Mouse (Mus musculus) midbrain, embryonic 12.5 days (tissue): Measurements from ENCODE around the gene Dpm2. TPM values are rescaled to one million over a fixed set of nuclear protein-coding genes. Genes with fewer than 3 reads are reported as not detected.
A peak's percentile ranks its signal among the peaks of the same experiment; 100 is the strongest.

Experiments
- ATAC-seq: fragments of 200-750 bp; cut with Nextera tagmentation; 2 replicates; pipeline ENCODE4 v1.8.0; 2017; ENCODE audit warnings: low read depth, moderate TSS enrichment, moderate library complexity; ENCODE audit not compliant: low FRiP score
- H3K27ac ChIP-seq: fragments of 300-500 bp; sonication (generic); replicated peaks from 2 replicates; pipeline ENCODE4 v1.5.1; 2016; ENCODE audit warnings: mild to moderate bottlenecking
- H3K27me3 ChIP-seq: fragments of 300-500 bp; sonication (generic); 2 replicates; pipeline ENCODE4 v1.6.1; 2016; ENCODE audit warnings: mild to moderate bottlenecking
- H3K36me3 ChIP-seq: fragments of 300-500 bp; sonication (generic); 2 replicates; pipeline ENCODE4 v1.6.1; 2016
- H3K4me1 ChIP-seq: fragments of 300-500 bp; sonication (generic); 2 replicates; pipeline ENCODE4 v1.6.1; 2016
- H3K4me2 ChIP-seq: fragments of 300-500 bp; sonication (generic); replicated peaks from 2 replicates; pipeline ENCODE4 v1.6.1; 2016; ENCODE audit warnings: mild to moderate bottlenecking, moderate library complexity
- H3K4me3 ChIP-seq: fragments of 300-500 bp; sonication (generic); 2 replicates; pipeline ENCODE4 v1.5.1; 2016; ENCODE audit warnings: mild to moderate bottlenecking
- H3K9ac ChIP-seq: fragments of 300-500 bp; sonication (generic); replicated peaks from 2 replicates; pipeline ENCODE4 v1.6.1; 2016; ENCODE audit warnings: mild to moderate bottlenecking, moderate library complexity
- H3K9me3 ChIP-seq: fragments of 300-500 bp; sonication (generic); 2 replicates; pipeline ENCODE4 v1.6.1; 2016; ENCODE audit warnings: mild to moderate bottlenecking
- WGBS: fragments of 180-500 bp; shearing (Covaris S2); methylation state at CpG from one replicate; pipeline ENCODE4 v1.1.7; 2016; 5-methylcytosine and 5-hydroxymethylcytosine counted together
- polyA plus RNA-seq: library from polyadenylated mRNA; unstranded; fragments of >200 nt; fragmentation: Nextera tagmentation; extraction: Ambion mirVana; gene quantifications from 2 replicates; pipeline ENCODE4 v1.2.1, GENCODE M21; 2016

The Dpm2 gene
- polyA plus RNA-seq, 1 experiment from 2014 or later, result 109 TPM

DNA sequence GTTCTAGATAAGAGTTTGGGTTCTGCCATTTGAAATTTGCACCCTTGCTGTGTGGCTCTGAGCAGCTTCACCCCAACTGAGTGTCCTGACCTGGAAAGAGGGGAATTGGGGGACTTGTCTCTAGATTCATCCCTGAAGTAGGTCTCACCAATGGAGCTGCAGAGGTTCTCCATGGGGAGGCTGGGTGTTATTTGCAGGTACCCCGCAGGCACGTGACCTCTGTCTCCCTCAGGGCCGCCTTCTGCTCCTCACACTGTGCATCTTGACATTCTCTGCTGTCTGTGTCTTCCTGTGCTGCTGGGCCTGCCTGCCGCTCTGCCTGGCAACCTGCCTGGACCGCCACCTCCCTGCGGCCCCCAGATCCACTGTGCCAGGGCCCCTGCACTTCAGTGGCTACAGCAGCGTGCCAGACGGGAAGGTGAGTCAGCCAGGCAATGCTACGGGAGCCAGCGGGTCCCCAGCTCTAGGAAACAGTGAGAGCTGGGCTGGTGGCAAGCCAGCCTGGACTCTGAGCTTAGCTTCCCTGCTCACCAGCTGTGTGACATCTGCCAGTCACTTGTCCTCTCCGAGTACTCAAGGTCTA, 18.6 kb downstream of the Dpm2 start:
- Histone ChIP-seq H3K27ac (no peak overlapping the region), H3K4me3 (no peak overlapping the region), H3K9ac (no peak overlapping the region), H3K36me3 (peaks cover 3% of the 10 kb centered on the region; the same call in 1 of the 2 replicates), H3K4me2 (no peak overlapping the region), H3K9me3 (no peaks in the 10 kb centered on the region), H3K27me3 (peaks cover 3% of the 10 kb centered on the region; the same call in 1 of the 2 replicates), H3K4me1 (peaks cover 21% of the 10 kb centered on the region)
- 78% methylated on average over 11 of the region's 11 CpGs for WGBS
- ATAC-seq, result no peak

DNA sequence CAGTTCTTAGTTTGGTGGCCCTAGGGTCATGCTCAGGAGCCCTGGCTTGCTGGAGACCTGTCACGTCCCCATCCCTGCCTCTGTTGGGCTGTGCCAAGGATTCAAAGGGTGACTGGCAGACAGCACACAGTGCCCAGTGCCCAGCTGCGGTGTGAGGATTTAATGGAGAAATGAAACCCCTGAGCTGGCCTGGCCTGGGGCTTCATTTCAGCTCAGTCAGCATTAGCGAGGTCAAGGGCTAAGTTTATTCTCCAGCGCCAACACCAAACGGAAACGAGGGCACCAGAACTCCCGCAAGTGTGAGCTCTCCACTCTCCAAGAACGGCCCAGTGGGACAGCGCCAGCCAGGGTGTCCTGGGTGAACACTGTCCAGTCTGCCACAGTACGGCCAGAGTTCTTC, 19.6 kb downstream of the Dpm2 start:
- H3K4me2 ChIP-seq, result no peak overlapping the region
- no peak for ATAC-seq
- 85% methylated on average over 10 of the region's 10 CpGs for WGBS
- no peak overlapping the region for H3K4me3 ChIP-seq
- no peak overlapping the region for H3K27ac ChIP-seq
- no peaks in the 10 kb centered on the region for H3K9me3 ChIP-seq
- peaks cover 5% of the 10 kb centered on the region; the same call in 1 of the 2 replicates for H3K36me3 ChIP-seq
- H3K27me3 ChIP-seq, result peaks cover under 1% of the 10 kb centered on the region; the same call in 1 of the 2 replicates
- H3K4me1 ChIP-seq, result peaks cover 21% of the 10 kb centered on the region
- no peak overlapping the region for H3K9ac ChIP-seq

DNA sequence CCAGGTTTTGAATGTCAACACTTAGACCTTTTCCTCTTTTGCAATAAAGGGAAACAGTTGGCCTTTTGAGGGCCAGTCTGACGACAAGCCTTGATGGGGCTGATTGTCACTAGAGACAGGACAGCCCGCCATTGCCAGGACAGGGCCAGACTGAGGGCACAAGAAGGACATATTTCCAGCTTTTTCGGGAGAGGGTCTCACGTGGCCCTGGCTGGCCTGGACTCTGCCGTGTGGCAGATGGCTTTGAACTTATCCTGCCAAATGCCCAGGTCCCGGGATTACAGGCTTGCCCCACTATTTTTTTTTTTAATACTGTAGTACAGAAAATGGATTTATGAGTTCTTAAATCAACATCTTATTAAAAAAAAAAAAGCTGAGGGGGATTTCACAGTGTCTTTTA, 20.6 kb downstream of the Dpm2 start:
- no peaks in the 10 kb centered on the region for H3K9me3 ChIP-seq
- H3K27me3 ChIP-seq, result no peaks in the 10 kb centered on the region; the same call in 1 of the 2 replicates
- no peak overlapping the region for H3K4me3 ChIP-seq
- H3K9ac ChIP-seq, result no peak overlapping the region
- H3K4me1 ChIP-seq, result peaks cover 21% of the 10 kb centered on the region
- no peak overlapping the region for H3K27ac ChIP-seq
- no peak overlapping the region for H3K4me2 ChIP-seq
- 82% methylated on average over 6 of the region's 6 CpGs for WGBS
- peaks cover 5% of the 10 kb centered on the region; the same call in 1 of the 2 replicates for H3K36me3 ChIP-seq
- ATAC-seq, result no peak

DNA sequence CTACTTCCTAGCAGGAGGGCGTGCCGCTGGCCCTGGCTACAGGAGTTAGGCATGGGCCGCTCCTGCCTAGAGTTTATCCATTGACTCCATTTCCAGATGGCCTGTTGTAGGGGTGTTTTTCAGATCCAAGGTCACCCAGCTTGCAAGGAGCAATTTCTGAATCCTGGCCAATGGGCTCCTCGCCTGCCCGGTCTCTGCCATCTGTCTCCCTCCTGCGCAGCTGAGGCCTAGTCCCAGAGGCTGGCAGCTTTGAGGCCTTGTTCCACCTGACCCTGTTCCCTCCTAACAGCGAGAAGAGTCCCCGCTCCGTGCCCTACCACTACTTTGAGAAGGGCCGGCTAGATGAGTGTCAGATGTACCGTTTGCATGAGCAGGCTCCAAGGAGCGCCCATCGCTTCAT, 26.1 kb downstream of the Dpm2 start:
- Histone ChIP-seq H3K4me3 (no peak overlapping the region), H3K36me3 (peaks cover 9% of the 10 kb centered on the region; the same call in 1 of the 2 replicates), H3K27me3 (no peaks in the 10 kb centered on the region), H3K9ac (no peak overlapping the region), H3K4me2 (no peak overlapping the region), H3K9me3 (no peaks in the 10 kb centered on the region), H3K27ac (no peak overlapping the region), H3K4me1 (no peaks in the 10 kb centered on the region)
- ATAC-seq, result no peak
- 86% methylated on average over 13 of the region's 13 CpGs for WGBS

DNA sequence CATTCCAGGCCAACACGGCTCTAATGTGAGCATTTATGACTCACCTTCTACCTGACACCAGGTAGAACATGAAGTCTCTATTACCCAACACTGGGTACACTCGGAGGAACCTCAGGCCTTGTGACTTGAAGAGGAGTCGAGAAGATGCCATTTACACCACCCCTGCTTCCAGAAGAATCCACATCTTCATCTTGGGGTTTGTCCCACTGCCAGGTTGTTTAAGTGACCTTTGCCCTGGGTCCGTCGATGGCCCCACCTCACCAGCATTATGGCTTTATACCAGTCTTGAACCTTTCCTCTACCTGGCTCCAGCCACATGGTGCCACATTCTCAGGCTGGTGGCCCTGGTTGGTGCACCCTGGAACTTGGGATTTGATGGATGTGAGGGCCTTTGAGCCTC, 26.6 kb downstream of the Dpm2 start:
- H3K9me3 ChIP-seq, result no peaks in the 10 kb centered on the region
- H3K9ac ChIP-seq, result no peak overlapping the region
- H3K36me3 ChIP-seq, result peaks cover 9% of the 10 kb centered on the region; the same call in 1 of the 2 replicates
- H3K4me2 ChIP-seq, result no peak overlapping the region
- no peak overlapping the region for H3K4me3 ChIP-seq
- no peak overlapping the region for H3K27ac ChIP-seq
- no peaks in the 10 kb centered on the region for H3K27me3 ChIP-seq
- no peak for ATAC-seq
- WGBS, result 78% methylated on average over 5 of the region's 5 CpGs
- no peaks in the 10 kb centered on the region; the same call in 1 of the 2 replicates for H3K4me1 ChIP-seq

DNA sequence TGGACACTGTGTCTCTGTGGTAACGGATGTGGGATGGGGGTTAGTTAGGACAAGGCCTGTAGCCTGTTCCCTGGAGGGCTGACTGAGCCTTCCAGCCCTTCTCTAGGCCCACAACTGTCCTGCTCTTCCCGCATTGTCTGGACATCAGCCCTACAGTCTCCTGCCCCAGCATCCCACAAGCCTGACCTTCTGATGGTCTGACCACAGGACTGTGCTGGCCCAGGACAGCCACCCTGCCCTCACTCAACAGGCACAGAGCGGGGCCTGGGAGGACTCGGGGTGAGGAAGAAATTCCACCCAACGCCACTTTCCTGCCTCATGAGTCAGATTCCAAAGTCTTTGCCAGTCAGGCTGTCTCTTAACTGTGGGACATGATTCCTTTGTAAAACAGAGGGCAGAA, 27.0 kb downstream of the Dpm2 start:
- no peak overlapping the region for H3K4me2 ChIP-seq
- peaks cover 9% of the 10 kb centered on the region; the same call in 1 of the 2 replicates for H3K36me3 ChIP-seq
- WGBS, result 92% methylated on average over 5 of the region's 5 CpGs
- peaks cover 4% of the 10 kb centered on the region for H3K4me1 ChIP-seq
- no peaks in the 10 kb centered on the region for H3K9me3 ChIP-seq
- no peak for ATAC-seq
- H3K27me3 ChIP-seq, result no peaks in the 10 kb centered on the region
- H3K9ac ChIP-seq, result no peak overlapping the region
- H3K27ac ChIP-seq, result no peak overlapping the region
- no peak overlapping the region for H3K4me3 ChIP-seq

DNA sequence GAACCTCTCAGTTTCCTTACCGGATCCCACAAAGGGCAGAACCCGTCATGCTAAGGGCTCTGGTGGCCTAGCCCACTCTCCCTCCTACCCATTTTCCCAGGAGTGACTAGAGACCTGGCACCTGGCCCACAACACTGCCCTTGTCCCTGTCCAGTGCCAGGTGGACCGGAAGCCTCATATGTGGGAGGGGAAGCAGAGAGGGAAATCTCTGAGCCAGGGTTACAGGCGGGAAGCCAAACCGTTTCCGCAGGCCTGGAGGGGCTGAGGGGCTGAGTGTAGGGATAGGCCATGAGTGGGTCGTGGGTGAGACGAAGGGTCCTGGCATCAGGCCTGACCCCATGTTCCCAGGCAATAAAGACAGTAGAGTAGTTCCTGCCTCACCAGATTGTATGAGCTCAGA, 27.8 kb downstream of the Dpm2 start:
- H3K4me3 ChIP-seq, result no peak overlapping the region
- no peaks in the 10 kb centered on the region for H3K27me3 ChIP-seq
- no peaks in the 10 kb centered on the region for H3K9me3 ChIP-seq
- peaks cover 9% of the 10 kb centered on the region; the same call in 1 of the 2 replicates for H3K36me3 ChIP-seq
- H3K9ac ChIP-seq, result no peak overlapping the region
- no peak overlapping the region for H3K4me2 ChIP-seq
- ATAC-seq, result no peak
- WGBS, result 93% methylated on average over 8 of the region's 8 CpGs
- no peak overlapping the region for H3K27ac ChIP-seq
- H3K4me1 ChIP-seq, result peaks cover 4% of the 10 kb centered on the region

DNA sequence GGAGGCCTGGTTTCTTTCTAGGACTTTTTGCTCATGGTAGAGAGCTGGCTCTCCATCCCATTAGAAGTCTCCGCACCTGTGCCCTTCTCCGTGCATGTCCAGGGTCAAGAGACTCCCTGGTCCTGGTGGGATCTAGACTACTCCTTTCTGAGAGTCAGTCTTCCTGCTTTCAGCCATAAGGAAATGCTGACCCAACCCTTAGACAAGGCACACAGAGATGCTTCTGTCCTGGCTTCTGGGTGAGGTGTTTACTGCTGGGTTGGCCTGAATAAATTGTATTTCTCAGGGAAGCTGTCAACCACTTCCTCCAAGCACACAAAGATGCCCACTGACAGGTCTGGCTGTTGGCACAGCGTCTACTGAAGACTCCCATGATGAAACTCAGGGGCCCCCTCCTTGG, 28.8 kb downstream of the Dpm2 start, which contains the start of gene St6galnac6:
Gene St6galnac6 (plus strand): TSS at position 301 of the 400 bp plus-strand sequence.
- Histone ChIP-seq H3K27me3 (no peaks in the 10 kb centered on the region), H3K9me3 (no peaks in the 10 kb centered on the region), H3K36me3 (peaks cover 5% of the 10 kb centered on the region; the same call in 1 of the 2 replicates), H3K4me2 (no peak within 1 kb of the TSS), H3K4me3 (no peak within 1 kb of the TSS), H3K9ac (no peak within 1 kb of the TSS), H3K4me1 (peaks cover 4% of the 10 kb centered on the region), H3K27ac (no peak within 1 kb of the TSS)
- WGBS, result 86% methylated on average over 3 of the region's 3 CpGs
- no peak for ATAC-seq

DNA sequence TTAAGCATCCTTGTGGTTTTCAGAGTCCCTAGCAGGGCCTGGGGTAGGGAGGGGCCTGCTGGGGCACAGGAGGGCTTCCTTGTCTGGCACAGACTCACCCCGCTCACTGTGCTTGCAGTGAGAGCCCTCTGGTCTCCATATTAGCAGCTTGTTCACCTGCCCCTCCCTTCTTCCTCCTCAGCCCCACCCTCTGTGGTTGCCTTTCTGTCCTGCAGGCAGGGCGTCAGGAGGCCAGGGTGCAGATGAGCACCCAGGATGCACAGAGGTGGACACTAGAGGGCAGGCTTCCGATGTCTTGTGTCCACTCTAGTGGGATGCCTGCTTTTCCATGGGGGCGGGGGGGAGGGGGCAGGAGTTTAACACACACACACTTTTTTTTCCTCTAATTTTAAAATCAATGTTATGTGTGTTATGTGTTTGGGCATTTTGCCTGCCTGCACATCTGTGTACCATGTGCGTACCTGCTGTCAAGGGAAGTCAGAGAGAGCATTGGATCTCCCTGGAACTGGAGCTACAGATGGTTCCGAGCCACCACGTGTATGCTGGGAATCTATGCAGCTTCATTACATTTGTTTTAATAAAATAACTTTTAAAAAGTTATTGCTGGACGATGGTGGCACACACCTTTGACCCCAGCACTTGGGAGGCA, 30.9 kb downstream of the Dpm2 start:
- WGBS, result 47% methylated on average over 8 of the region's 8 CpGs
- no peak for ATAC-seq
- H3K4me3 ChIP-seq, result no peak overlapping the region
- 0 out of 2 replicates have a peak, but pooled peaks cover 4% of the 10 kb centered on the region for H3K36me3 ChIP-seq
- H3K4me1 ChIP-seq, result peaks cover 4% of the 10 kb centered on the region
- no peaks in the 10 kb centered on the region for H3K9me3 ChIP-seq
- H3K4me2 ChIP-seq, result no peak overlapping the region
- H3K9ac ChIP-seq, result 0 out of 2 replicates have a peak overlapping the region, but pooled peaks have one; percentile 24
- 0 out of 2 replicates have a peak, but pooled peaks cover 3% of the 10 kb centered on the region for H3K27me3 ChIP-seq
- no peak overlapping the region for H3K27ac ChIP-seq

DNA sequence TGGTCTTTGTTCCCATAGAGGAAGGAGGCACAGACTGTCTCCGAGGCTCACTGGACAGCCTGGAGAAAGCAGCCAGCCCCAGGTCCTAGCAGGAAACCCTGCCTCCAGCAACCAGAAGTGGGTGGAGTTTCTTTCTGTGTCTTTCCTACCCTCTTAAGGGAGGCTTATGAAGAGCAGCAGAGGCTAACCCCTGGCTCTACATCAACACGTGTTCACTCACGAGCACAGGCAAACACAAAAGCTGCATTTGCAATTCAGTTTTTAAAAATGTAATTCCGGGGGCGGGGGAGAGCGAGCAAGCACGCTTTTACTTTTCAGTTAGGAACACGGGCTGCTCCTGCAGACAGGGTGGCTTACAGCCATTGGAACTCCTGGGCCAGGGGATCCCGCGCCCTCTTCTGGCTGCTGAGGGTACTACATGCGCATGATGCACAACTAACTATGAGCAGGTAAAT, 32.0 kb downstream of the Dpm2 start:
- H3K27me3 ChIP-seq, result peaks cover 10% of the 10 kb centered on the region
- no peaks in the 10 kb centered on the region for H3K9me3 ChIP-seq
- no peaks in the 10 kb centered on the region for H3K36me3 ChIP-seq
- no peak for ATAC-seq
- 2% methylated on average over 11 of the region's 11 CpGs for WGBS
- peak overlapping the region; percentile 16 for H3K4me3 ChIP-seq
- H3K4me2 ChIP-seq, result peak overlapping the region; percentile 39
- H3K9ac ChIP-seq, result no peak overlapping the region
- peaks cover 12% of the 10 kb centered on the region for H3K4me1 ChIP-seq
- no peak overlapping the region for H3K27ac ChIP-seq

DNA sequence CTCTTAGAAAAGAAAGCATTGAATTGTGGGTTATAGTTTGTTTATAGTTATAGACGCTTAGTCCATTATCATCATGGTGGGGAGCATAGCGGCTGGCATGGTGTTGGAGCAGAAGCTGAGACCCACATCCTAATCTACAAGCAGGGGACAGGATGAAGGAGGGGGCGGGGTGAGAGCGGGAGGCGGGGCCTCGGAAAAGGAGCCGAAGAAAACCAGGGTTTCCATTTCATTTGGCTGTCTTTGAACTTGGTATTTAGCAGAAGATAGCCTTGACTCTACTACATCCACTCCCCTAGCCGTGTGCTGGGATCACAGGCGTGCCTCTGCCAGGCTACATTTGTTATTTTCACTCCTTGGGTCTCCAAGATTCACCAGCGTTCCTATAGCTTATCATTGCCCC, 34.0 kb downstream of the Dpm2 start:
- peaks cover 23% of the 10 kb centered on the region for H3K4me1 ChIP-seq
- no peak overlapping the region for H3K4me2 ChIP-seq
- no peak overlapping the region for H3K9ac ChIP-seq
- no peak overlapping the region for H3K27ac ChIP-seq
- 48% methylated on average over 10 of the region's 10 CpGs for whole genome bisulfite sequencing
- H3K9me3 ChIP-seq, result no peaks in the 10 kb centered on the region
- peaks cover 27% of the 10 kb centered on the region for H3K27me3 ChIP-seq
- no peak for ATAC-seq
- no peaks in the 10 kb centered on the region for H3K36me3 ChIP-seq
- H3K4me3 ChIP-seq, result no peak overlapping the region
